Mouse (Mus musculus) liver, adult 2 months (tissue): Measurements from ENCODE around the gene Erp29.

Experiments
- CTCF ChIP-seq: fragments of 200-500 bp; IDR thresholded peaks from 2 replicates; pipeline ENCODE4 v1.5.1; 2011; ENCODE audit warnings: low read depth, low read length, control low read depth
- POLR2A ChIP-seq: fragments of 200-500 bp; IDR thresholded peaks from 2 replicates; pipeline ENCODE4 v1.6.1; 2011; ENCODE audit warnings: low read length, control low read depth; ENCODE audit not compliant: insufficient read depth; ENCODE audit errors: extremely low read depth

- no peak for TF ChIP-seq CTCF
- TF ChIP-seq POLR2A = no peak
These were observed 41.3 kb downstream of the Erp29 start for GRCm38 (mm10) chr5:121410975-121411374.
